11 mouse cellular contexts compared by ENCODE assay signal in genomic region chr15:36929786-36930185, GRCm38 (mm10).
"Had no signal": no experiment of that assay in that cellular context is flagged by ENCODE, and none has a peak within 500 bp of the region (broad histone marks: within the 10 kb centered on the region; RNA-seq: fewer than 3 reads in every experiment).

No protein-coding gene starts in this region.

- H3K4me2 ChIP-seq: kidney, embryonic 15.5 days; liver, embryonic 15.5 days; lung, embryonic 15.5 days; midbrain, embryonic 13.5 days; stomach, embryonic 15.5 days had no signal

- H3K9me3 ChIP-seq: kidney, embryonic 15.5 days; limb, embryonic 10.5 days; liver, embryonic 15.5 days; lung, embryonic 15.5 days; midbrain, embryonic 13.5 days; stomach, embryonic 15.5 days had no signal

- H3K36me3 ChIP-seq: kidney, embryonic 15.5 days; limb, embryonic 10.5 days; liver, embryonic 15.5 days; lung, embryonic 15.5 days; midbrain, embryonic 13.5 days; stomach, embryonic 15.5 days had no signal

- H3K4me1 ChIP-seq: kidney, embryonic 15.5 days; lung, embryonic 15.5 days; midbrain, embryonic 13.5 days; stomach, embryonic 15.5 days had no signal

- H3K27ac ChIP-seq: kidney, embryonic 15.5 days; left cerebral cortex, adult 2 months; liver, embryonic 15.5 days; lung, embryonic 15.5 days; midbrain, embryonic 13.5 days; stomach, embryonic 15.5 days had no signal

- H3K27me3 ChIP-seq: kidney, embryonic 15.5 days; liver, embryonic 15.5 days; lung, embryonic 15.5 days; midbrain, embryonic 13.5 days; stomach, embryonic 15.5 days had no signal

- H3K9ac ChIP-seq: kidney, embryonic 15.5 days; liver, embryonic 15.5 days; lung, embryonic 15.5 days; midbrain, embryonic 13.5 days; stomach, embryonic 15.5 days had no signal

- H3K4me3 ChIP-seq: kidney, embryonic 15.5 days; left cerebral cortex, adult 2 months; limb, embryonic 10.5 days; liver, embryonic 15.5 days; lung, embryonic 15.5 days; midbrain, embryonic 13.5 days; stomach, embryonic 15.5 days had no signal

- ATAC-seq: intestine, embryonic 16.5 days; midbrain, embryonic 13.5 days had no signal

- DNase-seq: kidney, adult 2 months; kidney, postnatal 14 days; thymus, postnatal 4 days had no signal
